Mouse (Mus musculus) erythroblast, embryonic 14.5 days (primary cell): ENCODE results near the gene Bdh1.

Experiments
- GATA1 ChIP-seq: IDR thresholded peaks from 2 replicates; pipeline ENCODE4 v1.6.1; 2012; ENCODE audit warnings: low read length, inconsistent platforms, mixed read lengths
- TAL1 ChIP-seq: IDR thresholded peaks from 3 replicates; pipeline ENCODE4 v1.6.1; 2012; ENCODE audit warnings: low read length, inconsistent platforms, mixed read lengths

DNA sequence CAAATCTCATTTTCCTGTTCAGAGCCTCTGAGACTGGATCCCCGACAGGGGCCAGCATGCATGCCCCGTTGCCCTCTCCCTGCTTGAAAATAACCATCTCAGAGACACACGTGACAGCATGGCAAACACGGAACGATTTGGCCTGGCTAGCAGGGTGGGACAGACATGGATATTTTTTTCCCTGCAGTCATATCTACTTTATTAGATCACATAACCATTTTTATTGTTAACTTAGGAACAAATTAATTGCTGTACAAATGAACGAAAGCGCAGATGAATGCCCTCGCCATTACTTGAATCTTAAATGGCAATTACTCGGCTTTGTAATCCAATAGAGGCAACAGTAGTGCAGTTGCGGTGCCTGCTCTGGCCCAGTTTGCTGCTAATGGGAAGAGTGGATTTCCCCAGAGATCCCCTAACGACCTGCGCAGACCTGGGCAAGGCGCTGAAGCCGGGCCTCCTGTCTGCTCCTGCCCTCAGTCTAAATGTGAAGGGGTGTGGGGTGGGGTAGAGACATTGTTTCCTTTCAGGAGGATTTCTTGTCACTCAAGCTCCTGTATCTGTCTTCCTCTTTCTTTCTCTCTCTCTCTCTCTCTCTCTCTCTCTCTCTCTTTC lies 79.8 kb downstream of the Bdh1 start:
- TF ChIP-seq GATA1 (no peak), TAL1 (no peak)
